Mouse (Mus musculus) embryonic fibroblast, embryonic 13.5 days (primary cell): ENCODE results near the gene Apoe. TPM values are rescaled to one million over a fixed set of nuclear protein-coding genes. Genes with fewer than 3 reads are reported as not detected.
A peak's percentile ranks its signal among the peaks of the same experiment; 100 is the strongest.

Source experiments
- H3K27ac ChIP-seq: 2 replicates; pipeline ENCODE4 v1.5.1; 2012; ENCODE audit warnings: low read length, control low read depth, inconsistent platforms; ENCODE audit not compliant: insufficient read depth
- H3K4me1 ChIP-seq: 2 replicates; pipeline ENCODE4 v1.6.1; 2011; ENCODE audit warnings: low read length; ENCODE audit not compliant: control insufficient read depth, insufficient read depth
- H3K4me3 ChIP-seq: 2 replicates; pipeline ENCODE4 v1.5.1; 2011; ENCODE audit warnings: mild to moderate bottlenecking, control low read depth, low read length; ENCODE audit not compliant: insufficient read depth
- CTCF ChIP-seq: IDR thresholded peaks from 2 replicates; pipeline ENCODE4 v1.5.1; 2011; ENCODE audit warnings: mild to moderate bottlenecking, control low read depth, low read length, moderate library complexity, borderline replicate concordance; ENCODE audit not compliant: insufficient read depth
- POLR2A ChIP-seq: IDR thresholded peaks from 2 replicates; pipeline ENCODE4 v1.6.1; 2011; ENCODE audit warnings: low read depth, mild to moderate bottlenecking, control low read depth, low read length, moderate library complexity
- polyA plus RNA-seq: library from polyadenylated mRNA; stranded (reverse); fragments of >200 nt; gene quantifications from 2 replicates; pipeline ENCODE4 v1.2.4, GENCODE M21; 2011; ENCODE audit warnings: low read depth; ENCODE audit not compliant: missing spikeins, insufficient read length

Apoe gene
- polyA plus RNA-seq, 1 experiment: 34.9 TPM

DNA sequence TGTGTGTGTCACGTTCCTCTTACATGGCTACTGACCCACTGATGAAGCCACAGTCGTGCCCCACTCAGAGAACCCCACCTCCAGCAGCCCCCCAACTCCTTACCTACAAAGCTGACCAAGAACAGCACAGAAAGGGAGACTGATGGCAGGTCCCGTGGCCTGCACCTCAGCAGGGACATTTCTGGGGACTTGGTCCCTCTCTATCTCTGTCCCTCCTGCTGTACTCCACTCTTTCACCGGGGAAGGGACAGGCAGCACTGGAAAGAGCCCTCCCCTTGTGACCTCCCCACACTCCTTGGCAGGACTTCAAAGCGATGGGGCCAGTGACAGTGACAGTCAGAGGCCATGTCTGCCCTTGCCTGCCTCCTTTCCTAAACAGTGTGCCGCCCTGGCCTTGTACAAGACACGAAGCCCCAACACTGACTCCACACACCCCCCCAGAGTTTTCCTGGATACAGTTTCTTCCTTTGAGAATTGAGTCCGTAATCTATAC, 17.7 kb downstream of the Apoe start, which contains the start of the genes Gm44805 and Apoc4:
Gm44805 (minus strand) TSS at position 222 of the 493 bp plus-strand sequence.
Apoc4 (minus strand) TSS at position 278 of the 493 bp plus-strand sequence.
- no peak for TF ChIP-seq POLR2A
- TF ChIP-seq CTCF: no peak
- H3K27ac ChIP-seq: no peak within 1 kb of the TSS

DNA sequence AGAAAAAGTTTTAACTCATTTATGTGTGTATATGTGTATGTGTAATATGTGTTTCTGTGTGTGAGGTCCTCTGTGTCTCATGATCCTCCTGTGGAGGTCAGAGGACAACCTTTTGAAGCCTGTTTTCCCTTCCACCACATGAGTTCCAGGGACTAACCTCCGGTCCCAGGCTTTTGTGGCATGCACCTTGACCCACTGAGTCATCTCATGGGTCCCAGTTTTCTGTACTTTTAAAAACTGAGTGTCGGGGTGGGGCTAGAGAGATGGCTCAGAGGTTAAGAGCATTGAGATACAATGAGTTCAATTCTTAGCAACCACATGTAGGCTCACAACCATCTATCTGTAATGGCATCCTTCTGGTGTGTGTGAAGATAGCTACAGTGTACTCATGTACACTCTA, 18.3 kb downstream of the Apoe start:
- Histone ChIP-seq H3K4me3 (no peak overlapping the region), H3K27ac (no peak overlapping the region), H3K4me1 (no peaks in the 10 kb centered on the region)
- TF ChIP-seq CTCF (no peak), POLR2A (no peak)

More for the DNA sequence above, 17.7 kb downstream of the Apoe start, which contains the start of the genes Gm44805 and Apoc4:
- Histone ChIP-seq H3K4me1 (no peaks in the 10 kb centered on the region), H3K4me3 (no peak within 1 kb of the TSS)

DNA sequence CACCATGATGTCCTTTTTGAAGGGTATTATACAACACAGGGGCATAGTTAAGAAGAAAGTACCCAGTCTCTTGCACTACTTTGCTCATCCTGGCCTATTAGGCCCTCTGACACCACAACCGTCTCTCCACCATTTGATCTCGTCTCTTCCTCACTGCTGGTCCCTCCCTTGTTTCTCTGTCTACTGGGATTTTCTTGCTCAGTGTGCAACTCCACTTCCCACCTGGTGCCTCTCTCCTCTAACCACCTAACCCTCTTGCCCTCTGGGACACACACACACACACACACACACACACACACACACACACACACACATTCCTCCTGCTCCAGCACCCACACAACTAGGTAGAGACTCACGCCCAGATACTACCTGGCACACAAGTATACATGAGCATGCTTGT, 20.1 kb downstream of the Apoe start:
- TF ChIP-seq POLR2A (no peak), CTCF (no peak)
- no peak overlapping the region for H3K27ac ChIP-seq
- no peaks in the 10 kb centered on the region for H3K4me1 ChIP-seq
- no peak overlapping the region for H3K4me3 ChIP-seq

DNA sequence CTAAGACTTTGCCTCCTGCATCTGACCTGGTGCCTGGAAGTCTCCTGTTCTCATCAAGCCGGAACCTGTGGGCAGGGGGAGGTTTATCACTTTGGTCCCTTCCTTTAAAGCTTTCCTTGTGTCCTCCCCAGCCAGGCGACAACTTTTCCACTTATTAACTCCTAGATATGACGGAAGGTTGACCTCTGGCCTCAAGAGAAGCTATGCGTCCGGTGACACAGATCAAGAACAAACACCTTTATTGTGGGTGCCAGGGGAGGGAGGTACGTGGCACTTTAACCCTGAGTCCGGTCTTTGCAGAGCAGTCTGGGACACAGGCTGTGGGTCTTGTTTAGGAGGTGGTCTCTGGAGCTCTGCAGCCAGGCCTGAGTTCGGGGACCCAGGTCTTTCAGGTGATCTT, 21.1 kb downstream of the Apoe start, which contains the start of gene Apoc2:
Apoc2 (minus strand) TSS at position 70 of the 400 bp plus-strand sequence.
- TF ChIP-seq CTCF: no peak
- no peak for TF ChIP-seq POLR2A
- Histone ChIP-seq H3K27ac (no peak within 1 kb of the TSS), H3K4me3 (no peak within 1 kb of the TSS), H3K4me1 (no peaks in the 10 kb centered on the region)

DNA sequence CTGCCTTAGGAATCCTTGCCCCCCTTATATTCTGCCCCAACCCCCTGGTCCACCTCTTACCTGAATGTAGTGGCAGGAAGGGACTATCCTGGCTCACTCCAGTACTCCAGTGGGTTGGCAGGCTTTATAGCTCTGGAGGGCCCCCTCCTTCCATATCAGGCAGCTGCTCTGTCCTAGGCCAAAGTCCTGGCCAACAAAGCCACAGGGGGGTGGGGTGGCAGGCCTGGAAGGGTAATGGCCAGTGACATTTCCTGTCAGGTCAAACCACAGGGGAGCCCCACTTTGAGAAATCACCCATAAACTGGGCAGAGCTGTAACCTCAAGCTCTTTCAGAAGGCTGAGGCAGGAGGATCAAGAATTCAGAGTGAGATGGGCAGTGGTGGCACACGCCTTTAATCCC, 22.3 kb downstream of the Apoe start:
- no peak overlapping the region for H3K27ac ChIP-seq
- H3K4me1 ChIP-seq: no peaks in the 10 kb centered on the region
- TF ChIP-seq CTCF (no peak), POLR2A (no peak)
- no peak overlapping the region for H3K4me3 ChIP-seq

DNA sequence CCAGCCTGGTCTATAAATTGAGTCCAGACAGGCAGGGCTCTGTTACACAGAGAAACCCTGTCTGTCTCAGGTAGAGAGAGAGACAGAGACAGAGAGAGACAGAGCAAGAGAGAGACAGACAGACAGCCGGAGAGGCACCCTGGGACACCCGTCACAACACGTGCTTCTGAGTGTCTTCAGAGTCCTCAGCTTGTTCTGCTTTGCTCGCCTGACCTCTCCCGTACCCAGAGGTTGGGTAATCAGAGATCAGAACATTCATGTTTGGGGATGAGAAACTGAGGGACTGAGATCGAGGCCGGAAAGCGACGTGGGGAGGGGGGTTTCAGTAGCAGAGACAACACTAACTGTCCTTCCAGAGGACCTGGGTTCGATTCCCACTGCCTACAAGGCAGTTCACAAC, 23.2 kb downstream of the Apoe start:
- Histone ChIP-seq H3K4me3 (no peak overlapping the region), H3K4me1 (no peaks in the 10 kb centered on the region), H3K27ac (no peak overlapping the region)
- TF ChIP-seq POLR2A: no peak
- TF ChIP-seq CTCF: no peak

DNA sequence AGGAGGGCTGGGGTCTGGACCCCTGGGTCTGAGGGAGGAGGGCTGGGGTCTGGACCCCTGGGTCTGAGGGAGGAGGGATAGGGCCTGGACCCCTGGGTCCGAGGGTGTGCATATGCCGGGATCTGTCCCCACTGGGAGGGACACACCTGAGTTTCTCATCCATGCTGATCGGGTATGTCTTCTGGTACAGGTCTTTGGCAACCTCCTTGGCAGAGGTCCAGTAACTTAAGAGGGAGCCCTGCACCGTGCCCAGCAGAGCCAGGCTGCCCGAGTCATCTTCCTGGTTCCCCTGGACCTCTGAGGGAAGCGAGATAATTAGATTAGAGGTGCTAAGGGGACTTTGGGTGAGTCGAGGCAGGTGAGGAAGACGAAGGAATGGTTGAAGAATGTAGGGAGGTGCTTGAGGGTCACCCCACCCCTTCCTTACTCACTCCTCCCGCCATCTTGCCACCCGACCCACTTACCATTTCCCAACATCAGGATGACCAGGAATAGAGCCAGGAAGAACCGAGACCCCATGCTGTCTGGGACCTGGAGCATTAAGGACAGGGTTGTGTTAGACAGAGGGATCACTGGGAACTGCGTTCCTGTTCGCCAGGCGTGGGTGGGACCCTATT, 25.8 kb downstream of the Apoe start:
- H3K4me3 ChIP-seq: no peak overlapping the region
- H3K27ac ChIP-seq: no peak overlapping the region
- TF ChIP-seq CTCF: no peak
- no peak for TF ChIP-seq POLR2A
- H3K4me1 ChIP-seq: no peaks in the 10 kb centered on the region

DNA sequence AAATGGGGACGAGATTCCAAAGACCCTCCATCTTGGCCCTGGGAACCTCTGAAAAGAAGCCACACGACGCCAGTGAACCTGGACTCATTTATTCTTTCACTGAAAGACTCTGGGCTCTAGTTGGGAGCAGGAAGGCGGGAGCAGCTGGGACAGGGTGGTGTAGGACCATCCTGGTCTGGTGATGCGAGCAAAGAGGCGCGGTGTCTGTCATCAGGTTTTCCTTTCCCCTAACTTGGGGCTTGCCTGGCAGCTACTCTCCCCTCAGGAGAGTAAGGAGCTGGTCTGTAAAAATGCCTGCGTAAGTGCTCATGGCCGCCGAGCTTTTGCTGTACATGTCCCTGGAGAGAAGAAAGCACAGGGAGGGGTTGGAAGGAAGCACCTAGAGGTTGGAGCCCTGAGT, 27.5 kb downstream of the Apoe start:
- H3K4me3 ChIP-seq: no peak overlapping the region
- H3K27ac ChIP-seq: no peak overlapping the region
- TF ChIP-seq CTCF: no peak
- no peak for TF ChIP-seq POLR2A
- no peaks in the 10 kb centered on the region for H3K4me1 ChIP-seq

DNA sequence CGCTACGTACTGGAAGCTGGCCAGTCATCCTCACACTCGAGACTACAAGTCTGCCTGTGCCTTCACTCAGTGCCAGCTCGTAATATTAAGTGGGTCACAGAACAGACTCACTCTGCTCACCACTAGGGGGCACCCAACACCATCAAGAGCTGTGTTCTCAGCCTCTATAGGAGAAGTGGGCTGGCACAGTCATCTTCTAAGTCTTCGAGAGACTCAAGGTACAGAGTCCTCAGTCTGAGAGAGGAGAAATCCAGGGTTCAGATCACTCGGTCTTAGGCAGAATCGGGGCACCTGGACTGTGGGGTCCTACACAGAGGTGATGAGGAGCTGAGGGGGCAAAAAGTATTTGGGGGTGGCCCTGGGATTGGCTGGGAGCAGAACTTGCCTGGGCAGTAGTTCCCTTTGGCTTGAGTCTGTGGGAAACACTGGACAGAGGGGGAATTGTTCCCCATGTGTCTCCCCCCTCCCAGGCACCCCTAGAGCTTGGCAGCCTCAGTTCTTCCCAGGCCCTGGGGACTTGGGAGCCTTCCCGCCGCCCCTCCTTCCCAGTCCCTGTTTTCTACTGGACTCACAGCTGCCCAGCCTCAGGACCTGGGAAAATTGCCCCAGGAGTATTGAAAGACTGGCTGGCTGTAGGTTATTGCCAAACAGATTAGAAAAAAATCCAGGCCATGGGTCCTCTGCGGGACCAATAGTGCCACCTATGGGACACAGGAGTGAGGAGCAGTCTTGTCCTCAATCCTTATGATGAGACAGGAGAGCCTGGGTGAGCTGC, 29.9 kb downstream of the Apoe start:
- no peak overlapping the region for H3K27ac ChIP-seq
- no peak overlapping the region for H3K4me3 ChIP-seq
- no peaks in the 10 kb centered on the region for H3K4me1 ChIP-seq
- TF ChIP-seq POLR2A (no peak), CTCF (peak; percentile 80; the same call in 1 of the 2 replicates)

DNA sequence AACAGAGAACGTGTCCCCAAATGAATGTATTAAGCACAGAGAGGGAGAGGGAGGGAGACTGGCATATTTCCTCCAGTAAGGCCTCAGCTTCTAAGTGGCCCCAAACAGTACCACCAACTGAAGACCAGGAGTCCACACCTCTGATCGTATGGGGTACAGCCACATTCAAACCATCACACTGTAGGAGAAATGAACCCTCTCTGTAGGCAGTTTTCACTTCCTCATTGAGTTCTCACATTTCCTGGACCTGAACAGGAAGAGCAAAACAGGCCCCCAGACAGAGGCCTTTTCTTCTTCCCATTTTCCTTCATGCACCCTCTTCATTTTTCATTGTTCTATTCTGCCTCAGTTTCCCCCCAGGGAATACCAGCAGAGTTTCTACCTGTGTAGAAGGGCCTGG, 31.6 kb downstream of the Apoe start:
- no peak for TF ChIP-seq CTCF
- no peak for TF ChIP-seq POLR2A
- Histone ChIP-seq H3K27ac (no peak overlapping the region), H3K4me1 (no peaks in the 10 kb centered on the region; the same call in 1 of the 2 replicates), H3K4me3 (no peak overlapping the region)
